Mouse (Mus musculus) olfactory bulb, adult 2 months (tissue): ENCODE measurements around the gene Antxr2. TPM values are rescaled to one million over a fixed set of nuclear protein-coding genes. Genes with fewer than 3 reads are reported as not detected.
A peak's percentile ranks its signal among the peaks of the same experiment; 100 is the strongest.

Experiments used
- H3K27ac ChIP-seq: fragments of 200-500 bp; 2 replicates; pipeline ENCODE4 v1.5.1; 2012; ENCODE audit warnings: low read depth, low read length; ENCODE audit not compliant: insufficient read depth
- H3K4me1 ChIP-seq: fragments of 200-500 bp; 2 replicates; pipeline ENCODE4 v1.6.1; 2012; ENCODE audit warnings: low read length; ENCODE audit not compliant: control insufficient read depth, insufficient read depth
- H3K4me3 ChIP-seq: fragments of 200-500 bp; 2 replicates; pipeline ENCODE4 v1.5.1; 2012; ENCODE audit warnings: mild to moderate bottlenecking, low read depth, low read length, moderate library complexity; ENCODE audit not compliant: insufficient read depth
- CTCF ChIP-seq: fragments of 200-500 bp; IDR thresholded peaks from 2 replicates; pipeline ENCODE4 v1.5.1; 2012; ENCODE audit warnings: low read depth, mild to moderate bottlenecking, low read length, moderate library complexity; ENCODE audit not compliant: insufficient read depth
- POLR2A ChIP-seq: fragments of 200-500 bp; IDR thresholded peaks from 2 replicates; pipeline ENCODE4 v1.6.1; 2012; ENCODE audit warnings: mild to moderate bottlenecking, low read depth, low read length, moderate library complexity; ENCODE audit not compliant: insufficient read depth
- WGBS: fragments of 180-500 bp; shearing (Covaris S2); methylation state at CpG from one replicate; pipeline ENCODE4 v1.1.7; 2018; 5-methylcytosine and 5-hydroxymethylcytosine counted together
- polyA plus RNA-seq: library from polyadenylated mRNA; stranded (reverse); fragments of >200 nt; gene quantifications from 2 replicates; pipeline ENCODE4 v1.2.4, GENCODE M21; 2012; ENCODE audit warnings: low replicate concordance; ENCODE audit not compliant: missing spikeins, insufficient read depth, insufficient read length

Antxr2 gene
- polyA plus RNA-seq = not detected in 2 replicates

GRCm38 (mm10) chr5:98030902-98031641 is at the start of gene Antxr2:
TSS of gene Antxr2 (minus strand) at chr5:98031043.
- Histone ChIP-seq H3K4me3 (peak within 1 kb of the TSS; percentile 64), H3K4me1 (peaks cover 8% of the 10 kb centered on the region), H3K27ac (no peak within 1 kb of the TSS)
- WGBS = 5% methylated on average over 58 of the region's 58 CpGs
- TF ChIP-seq POLR2A = no peak
- TF ChIP-seq CTCF = no peak

GRCm38 (mm10) chr5:98076612-98077011 is 45.8 kb upstream of the Antxr2 start:
- no peaks in the 10 kb centered on the region for H3K4me1 ChIP-seq
- 66% methylated on average over 3 of the region's 3 CpGs for WGBS
- H3K4me3 ChIP-seq = no peak overlapping the region
- H3K27ac ChIP-seq = no peak overlapping the region
- TF ChIP-seq POLR2A (no peak), CTCF (no peak)

- no peak overlapping the region for H3K4me3 ChIP-seq
- TF ChIP-seq POLR2A (no peak), CTCF (no peak)
- 70% methylated on average over 4 of the region's 4 CpGs for WGBS
- no peaks in the 10 kb centered on the region for H3K4me1 ChIP-seq
- H3K27ac ChIP-seq = no peak overlapping the region
Observed at GRCm38 (mm10) chr5:98069191-98069590, 38.3 kb upstream of the Antxr2 start.

GRCm38 (mm10) chr5:98055275-98055674 is 24.4 kb upstream of the Antxr2 start:
- Histone ChIP-seq H3K4me3 (no peak overlapping the region), H3K27ac (no peak overlapping the region), H3K4me1 (no peaks in the 10 kb centered on the region)
- WGBS = 89% methylated on average over 6 of the region's 6 CpGs
- TF ChIP-seq CTCF (no peak), POLR2A (no peak)

GRCm38 (mm10) chr5:98054834-98055233 is 24.0 kb upstream of the Antxr2 start:
- WGBS = 89% methylated on average over 1 of the region's 1 CpGs
- TF ChIP-seq CTCF (no peak), POLR2A (no peak)
- no peak overlapping the region for H3K4me3 ChIP-seq

GRCm38 (mm10) chr5:98034928-98035327 is 4.1 kb upstream of the Antxr2 start:
- Histone ChIP-seq H3K27ac (no peak overlapping the region), H3K4me3 (no peak overlapping the region), H3K4me1 (peaks cover 8% of the 10 kb centered on the region)
- TF ChIP-seq POLR2A (no peak), CTCF (no peak)
- 84% methylated on average over 2 of the region's 2 CpGs for WGBS

More at GRCm38 (mm10) chr5:98054834-98055233, 24.0 kb upstream of the Antxr2 start:
- Histone ChIP-seq H3K4me1 (no peaks in the 10 kb centered on the region), H3K27ac (no peak overlapping the region)

GRCm38 (mm10) chr5:98034207-98034606 is 3.4 kb upstream of the Antxr2 start:
- Histone ChIP-seq H3K27ac (no peak overlapping the region), H3K4me3 (no peak overlapping the region), H3K4me1 (peaks cover 8% of the 10 kb centered on the region)
- TF ChIP-seq POLR2A (no peak), CTCF (no peak)
- 75% methylated on average over 2 of the region's 2 CpGs for WGBS

GRCm38 (mm10) chr5:98032803-98033420 is 2.1 kb upstream of the Antxr2 start:
- Histone ChIP-seq H3K4me3 (no peak overlapping the region), H3K27ac (no peak overlapping the region), H3K4me1 (peaks cover 8% of the 10 kb centered on the region)
- 86% methylated on average over 7 of the region's 7 CpGs for WGBS
- TF ChIP-seq POLR2A (no peak), CTCF (no peak)

- Histone ChIP-seq H3K27ac (no peak overlapping the region), H3K4me3 (peak overlapping the region; percentile 64), H3K4me1 (peaks cover 8% of the 10 kb centered on the region)
- TF ChIP-seq POLR2A (no peak), CTCF (no peak)
- WGBS = 2% methylated on average over 36 of the region's 36 CpGs
Observed at GRCm38 (mm10) chr5:98030091-98030901, 547 bp downstream of the Antxr2 start.
